Mouse (Mus musculus) kidney, postnatal 36 days (tissue): ENCODE results near the gene Riok2.
"Not testable (repeated sequence)": the region's sequence is repeated elsewhere in the genome, so short reads cannot be mapped to it uniquely, and the experiment has no call there.

ENCODE experiments used
- DNase-seq, 2 experiments: peaks; one replicate each; pipeline ENCODE4 v3.0.0; 2021 to 2022; ENCODE audit warnings: mixed read lengths in 2 of 2

The Riok2 gene

GRCm38 (mm10) chr17:17373918-17374910 is at the start of gene Riok2:
TSS of gene Riok2 (plus strand) at chr17:17374309.
- DNase-seq, result peak; percentile 98 to 99

- not testable (repeated sequence) for DNase-seq
Observed at GRCm38 (mm10) chr17:17326022-17326421, 48.1 kb upstream of the Riok2 start.

- DNase-seq, result no peak
Observed at GRCm38 (mm10) chr17:17326636-17327035, 47.5 kb upstream of the Riok2 start.

- not testable (repeated sequence) for DNase-seq
Observed at GRCm38 (mm10) chr17:17345374-17346183, 28.5 kb upstream of the Riok2 start.

- not testable (repeated sequence) for DNase-seq
Observed at GRCm38 (mm10) chr17:17346281-17346680, 27.8 kb upstream of the Riok2 start.

GRCm38 (mm10) chr17:17373550-17373917 is 575 bp upstream of the Riok2 start:
- DNase-seq, result no peak

GRCm38 (mm10) chr17:17375581-17375980 is 1.5 kb downstream of the Riok2 start:
- no peak for DNase-seq

GRCm38 (mm10) chr17:17383703-17384102 is 9.6 kb downstream of the Riok2 start:
- no peak for DNase-seq

- no peak for DNase-seq
Observed at GRCm38 (mm10) chr17:17384502-17384901, 10.4 kb downstream of the Riok2 start.

GRCm38 (mm10) chr17:17386117-17386516 is 12.0 kb downstream of the Riok2 start:
- DNase-seq, result no peak

GRCm38 (mm10) chr17:17391823-17392222 is 17.7 kb downstream of the Riok2 start:
- no peak for DNase-seq

- DNase-seq, result peak; percentile 44 to 46
Observed at GRCm38 (mm10) chr17:17392863-17393262, 18.8 kb downstream of the Riok2 start.

- DNase-seq, result no peak
Observed at GRCm38 (mm10) chr17:17393300-17393699, 19.2 kb downstream of the Riok2 start.

- DNase-seq, result peak; percentile 72 to 89
Observed at GRCm38 (mm10) chr17:17394336-17394735, 20.2 kb downstream of the Riok2 start.

- DNase-seq, result no peak
Observed at GRCm38 (mm10) chr17:17396869-17397268, 22.8 kb downstream of the Riok2 start.

GRCm38 (mm10) chr17:17398664-17399063 is 24.6 kb downstream of the Riok2 start:
- no peak for DNase-seq

GRCm38 (mm10) chr17:17402222-17403004 is 28.3 kb downstream of the Riok2 start, which contains the start of gene Lix1:
TSS of gene Lix1 (plus strand) at chr17:17402672.
- DNase-seq, result peak in 1 of 2 experiments; percentile 46

GRCm38 (mm10) chr17:17403038-17403437 is 28.9 kb downstream of the Riok2 start:
- DNase-seq, result no peak

GRCm38 (mm10) chr17:17403578-17404112 is 29.5 kb downstream of the Riok2 start:
- DNase-seq, result no peak

- DNase-seq, result peak in 1 of 2 experiments; percentile 36
Observed at GRCm38 (mm10) chr17:17404811-17405544, 30.9 kb downstream of the Riok2 start.

GRCm38 (mm10) chr17:17405606-17406005 is 31.5 kb downstream of the Riok2 start:
- no peak for DNase-seq
